Mouse (Mus musculus) forebrain, embryonic 12.5 days (tissue): ENCODE measurements around the gene Crybb2. TPM values are rescaled to one million over a fixed set of nuclear protein-coding genes. Genes with fewer than 3 reads are reported as not detected.

ENCODE experiments used
- ATAC-seq: fragments of 200-750 bp; cut with Nextera tagmentation; 2 replicates; pipeline ENCODE4 v1.8.0; 2017; ENCODE audit warnings: moderate TSS enrichment; ENCODE audit not compliant: low FRiP score
- H3K27ac ChIP-seq: fragments of 300-500 bp; sonication (generic); 2 replicates; pipeline ENCODE4 v1.5.1; 2016; ENCODE audit warnings: mild to moderate bottlenecking
- H3K27me3 ChIP-seq: fragments of 300-500 bp; sonication (generic); 2 replicates; pipeline ENCODE4 v1.6.1; 2016; ENCODE audit warnings: mild to moderate bottlenecking
- H3K36me3 ChIP-seq: fragments of 300-500 bp; sonication (generic); replicated peaks from 2 replicates; pipeline ENCODE4 v1.6.1; 2016; ENCODE audit warnings: mild to moderate bottlenecking
- H3K4me1 ChIP-seq: fragments of 300-500 bp; sonication (generic); 2 replicates; pipeline ENCODE4 v1.6.1; 2016
- H3K4me2 ChIP-seq: fragments of 300-500 bp; sonication (generic); 2 replicates; pipeline ENCODE4 v1.6.1; 2016; ENCODE audit warnings: mild to moderate bottlenecking, moderate library complexity
- H3K4me3 ChIP-seq: fragments of 300-500 bp; sonication (generic); replicated peaks from 2 replicates; pipeline ENCODE4 v1.5.1; 2016; ENCODE audit warnings: mild to moderate bottlenecking
- H3K9ac ChIP-seq: fragments of 300-500 bp; sonication (generic); 2 replicates; pipeline ENCODE4 v1.6.1; 2016; ENCODE audit warnings: mild to moderate bottlenecking
- H3K9me3 ChIP-seq: fragments of 300-500 bp; sonication (generic); 2 replicates; pipeline ENCODE4 v1.6.1; 2016
- WGBS: fragments of 180-500 bp; shearing (Covaris S2); methylation state at CpG from one replicate; pipeline ENCODE4 v1.1.7; 2016; 5-methylcytosine and 5-hydroxymethylcytosine counted together
- polyA plus RNA-seq: library from polyadenylated mRNA; unstranded; fragments of >200 nt; fragmentation: Nextera tagmentation; extraction: Ambion mirVana; gene quantifications from 2 replicates; pipeline ENCODE4 v1.2.1, GENCODE M21; 2016

Crybb2 gene
- polyA plus RNA-seq, 1 experiment from 2014 or later = not detected

DNA sequence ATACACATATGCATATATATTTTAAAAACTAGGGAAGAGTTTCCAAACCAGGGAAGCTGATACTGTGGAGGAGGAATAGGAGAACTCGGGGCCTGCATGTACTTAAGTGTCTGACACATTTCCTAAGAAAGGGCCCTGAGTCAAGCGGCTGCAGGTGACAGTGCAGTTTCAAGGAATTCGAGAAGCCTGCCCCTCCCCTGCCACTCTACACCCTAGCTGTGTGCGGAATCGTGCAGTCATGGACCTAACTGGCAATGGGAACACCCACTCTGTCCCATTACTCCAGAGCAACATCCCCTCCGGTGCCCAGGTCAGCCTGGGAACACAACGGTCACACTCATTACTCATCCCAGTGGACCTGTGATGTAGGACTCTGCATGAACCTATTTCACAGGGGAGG is 36.7 kb upstream of the Crybb2 start:
- Histone ChIP-seq H3K36me3 (no peaks in the 10 kb centered on the region), H3K4me2 (no peak overlapping the region), H3K4me1 (peaks cover 26% of the 10 kb centered on the region), H3K27me3 (no peaks in the 10 kb centered on the region), H3K4me3 (no peak overlapping the region), H3K9ac (no peak overlapping the region), H3K9me3 (no peaks in the 10 kb centered on the region), H3K27ac (no peak overlapping the region)
- 82% methylated on average over 7 of the region's 7 CpGs for WGBS
- no peak for ATAC-seq

DNA sequence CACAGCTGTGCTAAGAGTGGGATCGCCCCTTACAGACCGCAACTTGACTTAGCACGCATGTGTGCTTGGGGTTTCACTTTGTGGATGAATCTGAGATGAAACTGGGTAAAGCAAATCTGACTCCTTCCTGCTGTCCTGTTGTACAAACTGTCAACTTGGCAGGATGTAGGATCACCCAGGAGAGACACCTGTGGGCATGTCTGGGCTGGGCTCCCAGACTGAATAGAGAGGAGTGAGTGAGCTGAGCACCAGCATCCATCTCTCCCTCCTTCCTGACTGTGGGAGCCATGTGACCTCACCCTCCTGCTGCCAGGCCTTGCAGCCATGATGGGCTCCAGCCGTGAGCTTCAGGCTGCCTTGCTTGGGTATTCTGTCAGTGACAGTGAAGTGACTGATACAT is 35.6 kb upstream of the Crybb2 start:
- no peaks in the 10 kb centered on the region for H3K9me3 ChIP-seq
- peaks cover 20% of the 10 kb centered on the region for H3K4me1 ChIP-seq
- WGBS = 92% methylated on average over 4 of the region's 4 CpGs
- no peak overlapping the region for H3K4me2 ChIP-seq
- no peak overlapping the region for H3K4me3 ChIP-seq
- no peaks in the 10 kb centered on the region for H3K36me3 ChIP-seq
- H3K9ac ChIP-seq = no peak overlapping the region
- H3K27me3 ChIP-seq = no peaks in the 10 kb centered on the region
- no peak for ATAC-seq
- no peak overlapping the region for H3K27ac ChIP-seq

DNA sequence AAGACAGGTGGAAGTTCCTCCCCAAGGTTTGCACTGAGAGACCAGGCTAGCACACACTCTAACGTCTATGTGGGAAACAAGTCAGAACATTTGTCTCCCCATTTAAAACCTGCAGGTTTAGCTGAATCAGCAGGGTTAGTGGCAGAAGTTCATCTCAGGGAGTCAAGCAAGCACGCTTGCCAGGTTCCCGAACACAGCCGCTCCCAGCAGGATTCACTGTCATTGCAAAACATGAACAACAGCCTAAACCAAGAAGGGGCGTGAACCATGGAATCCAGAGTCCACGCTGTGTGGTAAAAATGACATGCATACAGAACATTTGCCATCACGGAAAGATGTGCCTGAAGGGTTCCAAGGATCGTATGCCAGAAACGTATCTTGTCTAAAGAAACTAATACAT is 35.1 kb upstream of the Crybb2 start:
- Histone ChIP-seq H3K9ac (no peak overlapping the region), H3K27ac (no peak overlapping the region), H3K4me3 (no peak overlapping the region), H3K4me1 (peaks cover 20% of the 10 kb centered on the region), H3K9me3 (no peaks in the 10 kb centered on the region), H3K36me3 (no peaks in the 10 kb centered on the region), H3K27me3 (no peaks in the 10 kb centered on the region), H3K4me2 (no peak overlapping the region)
- 91% methylated on average over 9 of the region's 9 CpGs for WGBS
- no peak for ATAC-seq

DNA sequence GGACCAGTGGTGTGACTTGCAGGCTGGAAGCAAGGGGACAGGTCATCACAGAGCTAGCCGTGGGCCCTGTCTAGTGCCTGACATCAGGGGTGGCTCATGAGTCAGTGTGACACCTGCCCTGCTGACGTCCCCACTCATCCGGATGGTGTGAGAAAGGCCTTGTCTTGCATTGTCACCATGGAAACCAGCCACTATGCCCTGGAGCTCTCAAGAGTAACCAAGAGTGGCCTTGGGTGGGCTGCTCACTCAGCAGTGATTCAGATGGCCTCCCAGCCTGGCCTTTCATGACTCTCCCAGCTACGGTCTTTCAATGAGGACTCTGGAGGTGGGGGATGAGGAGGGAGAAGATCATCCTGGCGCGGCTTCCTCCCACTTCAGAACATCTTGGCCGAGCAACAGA is 32.5 kb upstream of the Crybb2 start:
- 0 out of 2 replicates have a peak, but pooled peaks have one; percentile 19 for ATAC-seq
- Histone ChIP-seq H3K27me3 (no peaks in the 10 kb centered on the region), H3K4me1 (peaks cover 20% of the 10 kb centered on the region), H3K27ac (no peak overlapping the region), H3K4me3 (no peak overlapping the region), H3K9ac (no peak overlapping the region), H3K4me2 (no peak overlapping the region), H3K9me3 (no peaks in the 10 kb centered on the region), H3K36me3 (0 out of 2 replicates have a peak, but pooled peaks cover under 1% of the 10 kb centered on the region)
- 41% methylated on average over 7 of the region's 7 CpGs for WGBS

DNA sequence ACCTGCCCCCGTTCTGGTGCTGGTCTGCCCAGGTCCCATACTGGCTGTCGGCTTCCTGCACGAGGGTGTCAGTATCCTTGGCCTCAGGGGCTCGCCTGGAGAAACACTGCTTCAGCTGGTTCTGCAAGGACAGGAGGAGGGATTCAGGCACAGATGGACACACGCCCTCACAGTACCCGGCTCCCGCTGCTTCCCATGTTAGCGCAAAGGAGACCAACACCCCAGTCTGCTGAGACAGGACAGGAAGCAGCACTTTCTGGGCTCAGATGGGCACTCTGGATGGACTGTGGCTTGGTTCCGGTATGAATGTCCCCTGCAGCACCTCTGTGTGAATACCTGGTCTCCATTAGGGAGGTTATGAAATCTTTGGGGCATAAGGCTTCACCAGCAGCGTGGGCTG is 31.5 kb upstream of the Crybb2 start:
- H3K9ac ChIP-seq = no peak overlapping the region
- H3K4me3 ChIP-seq = no peak overlapping the region
- 85% methylated on average over 10 of the region's 10 CpGs for WGBS
- no peak for ATAC-seq
- peak overlapping the region; percentile 25; the same call in 1 of the 2 replicates for H3K27ac ChIP-seq
- peaks cover 4% of the 10 kb centered on the region for H3K36me3 ChIP-seq
- H3K9me3 ChIP-seq = no peaks in the 10 kb centered on the region
- peaks cover 20% of the 10 kb centered on the region for H3K4me1 ChIP-seq
- H3K27me3 ChIP-seq = no peaks in the 10 kb centered on the region
- H3K4me2 ChIP-seq = no peak overlapping the region

DNA sequence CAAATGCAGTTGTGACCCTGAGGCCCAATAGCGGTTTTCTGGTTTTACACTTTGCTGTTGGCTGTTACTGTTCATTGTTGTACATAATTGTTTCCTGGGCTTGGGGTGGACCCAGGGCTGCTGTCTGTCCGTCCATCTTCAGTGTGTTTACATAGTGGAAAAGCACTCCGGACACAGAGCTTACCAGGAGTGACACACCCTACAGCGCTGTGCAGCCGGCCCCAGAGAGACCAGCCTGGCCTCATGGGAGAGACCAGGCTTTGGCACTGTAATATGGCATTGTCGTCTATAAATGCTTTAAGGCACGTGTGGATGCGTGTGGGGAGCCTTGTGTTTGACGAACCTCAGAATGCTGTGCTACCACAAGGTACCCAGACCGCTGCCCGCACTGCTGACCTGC is 30.5 kb upstream of the Crybb2 start:
- WGBS = 88% methylated on average over 11 of the region's 11 CpGs
- no peak overlapping the region; the same call in 1 of the 2 replicates for H3K27ac ChIP-seq
- no peak overlapping the region for H3K4me2 ChIP-seq
- H3K9ac ChIP-seq = no peak overlapping the region
- H3K9me3 ChIP-seq = no peaks in the 10 kb centered on the region
- peaks cover 20% of the 10 kb centered on the region for H3K4me1 ChIP-seq
- H3K27me3 ChIP-seq = no peaks in the 10 kb centered on the region
- H3K4me3 ChIP-seq = no peak overlapping the region
- no peak for ATAC-seq
- H3K36me3 ChIP-seq = peaks cover 10% of the 10 kb centered on the region

DNA sequence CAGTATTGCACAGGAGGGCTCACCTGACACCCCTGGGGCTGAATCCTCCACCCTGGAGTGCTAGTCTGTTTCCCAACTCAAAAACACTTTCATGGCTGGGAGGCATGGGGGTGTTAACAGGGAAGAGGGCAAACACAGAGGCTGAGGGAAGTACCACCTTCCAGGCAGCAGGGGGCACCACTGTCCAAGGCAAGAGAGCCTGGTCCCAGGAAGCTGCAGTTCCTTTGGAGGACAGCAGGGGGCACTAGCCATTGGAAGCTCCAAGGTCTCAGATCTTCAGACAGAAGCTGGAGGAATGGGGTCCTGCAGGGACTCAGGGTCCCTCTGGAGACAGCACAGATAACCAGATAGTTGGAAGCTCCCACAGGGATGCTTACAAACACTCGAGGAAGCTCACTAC is 29.6 kb upstream of the Crybb2 start:
- 27% methylated on average over 1 of the region's 1 CpGs for WGBS
- Histone ChIP-seq H3K4me3 (no peak overlapping the region), H3K4me2 (no peak overlapping the region), H3K4me1 (peaks cover 20% of the 10 kb centered on the region), H3K9me3 (no peaks in the 10 kb centered on the region), H3K36me3 (peaks cover 17% of the 10 kb centered on the region), H3K27ac (no peak overlapping the region), H3K27me3 (no peaks in the 10 kb centered on the region), H3K9ac (no peak overlapping the region)
- peak; percentile 57 for ATAC-seq

DNA sequence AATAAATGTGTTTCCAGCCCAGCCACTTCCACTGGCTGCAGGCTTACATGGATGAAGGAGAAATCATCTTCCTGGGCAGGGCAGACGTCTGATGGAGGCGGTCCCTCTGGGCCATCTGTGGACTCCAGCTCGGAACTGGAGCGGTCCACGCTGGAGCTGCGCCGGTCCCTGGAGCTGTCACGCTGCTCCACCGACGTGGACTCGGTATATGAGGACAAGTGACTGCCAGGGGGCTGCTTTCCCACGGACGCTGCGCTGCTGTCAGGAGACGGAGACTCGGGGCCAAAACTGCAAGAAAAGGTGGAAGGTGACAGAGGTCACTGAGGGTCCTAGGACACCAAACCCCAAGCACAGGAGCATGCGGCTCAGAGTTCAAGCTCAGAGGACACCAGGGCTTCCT is 27.6 kb upstream of the Crybb2 start:
- peaks cover 10% of the 10 kb centered on the region for H3K4me1 ChIP-seq
- no peaks in the 10 kb centered on the region for H3K9me3 ChIP-seq
- no peak overlapping the region for H3K27ac ChIP-seq
- no peaks in the 10 kb centered on the region for H3K27me3 ChIP-seq
- 93% methylated on average over 17 of the region's 17 CpGs for whole genome bisulfite sequencing
- H3K9ac ChIP-seq = no peak overlapping the region
- no peak for ATAC-seq
- H3K36me3 ChIP-seq = peaks cover 17% of the 10 kb centered on the region
- no peak overlapping the region for H3K4me2 ChIP-seq
- no peak overlapping the region for H3K4me3 ChIP-seq

DNA sequence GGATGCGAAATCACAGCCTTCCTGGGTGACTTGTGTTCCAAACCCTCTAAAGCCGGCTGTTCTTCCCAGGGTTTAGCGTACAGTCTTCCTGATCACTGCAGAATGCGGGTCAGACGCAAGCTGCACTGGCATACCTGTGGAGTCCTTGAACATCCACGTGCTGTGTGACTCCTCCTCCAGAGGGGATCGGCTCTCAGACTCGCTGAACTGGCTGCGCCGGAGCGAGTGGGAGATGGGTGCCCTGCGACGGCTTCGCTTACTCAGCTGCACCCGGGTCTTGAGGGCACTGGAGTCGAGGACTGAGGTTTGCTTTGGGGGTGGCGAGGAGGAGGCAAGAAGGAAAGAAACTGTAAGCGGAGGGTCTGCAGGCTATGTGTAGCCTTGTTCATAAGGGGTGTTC is 25.5 kb upstream of the Crybb2 start:
- no peaks in the 10 kb centered on the region for H3K27me3 ChIP-seq
- no peaks in the 10 kb centered on the region for H3K9me3 ChIP-seq
- no peak for ATAC-seq
- H3K36me3 ChIP-seq = peaks cover 17% of the 10 kb centered on the region
- 94% methylated on average over 18 of the region's 18 CpGs for WGBS
- H3K4me3 ChIP-seq = no peak overlapping the region
- no peak overlapping the region for H3K27ac ChIP-seq
- H3K4me1 ChIP-seq = no peaks in the 10 kb centered on the region
- H3K4me2 ChIP-seq = no peak overlapping the region
- no peak overlapping the region for H3K9ac ChIP-seq

DNA sequence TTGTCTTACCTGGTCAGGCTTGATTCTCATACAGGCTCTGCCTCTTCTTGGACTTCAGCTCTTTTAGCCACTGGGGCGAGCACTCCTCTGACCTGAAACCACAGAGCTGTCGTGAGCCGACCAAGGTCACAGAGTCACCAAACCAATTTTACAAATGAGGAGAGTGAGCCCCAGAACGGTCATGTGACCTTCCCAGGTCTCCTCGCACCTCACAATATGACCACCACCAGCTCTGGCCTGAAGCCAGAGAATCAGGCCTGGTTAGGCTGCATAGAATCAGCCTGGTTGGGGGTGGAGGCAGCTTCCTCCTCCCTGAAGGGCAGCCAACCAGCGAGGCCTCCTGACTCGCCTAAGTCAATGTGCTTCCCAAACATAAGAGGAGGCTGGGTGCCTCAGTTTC is 22.5 kb upstream of the Crybb2 start:
- no peak overlapping the region for H3K4me3 ChIP-seq
- H3K9ac ChIP-seq = no peak overlapping the region
- WGBS = 83% methylated on average over 7 of the region's 7 CpGs
- peaks cover 22% of the 10 kb centered on the region for H3K36me3 ChIP-seq
- no peaks in the 10 kb centered on the region for H3K9me3 ChIP-seq
- no peak overlapping the region for H3K27ac ChIP-seq
- H3K4me2 ChIP-seq = no peak overlapping the region
- ATAC-seq = no peak
- H3K27me3 ChIP-seq = no peaks in the 10 kb centered on the region
- no peaks in the 10 kb centered on the region for H3K4me1 ChIP-seq

DNA sequence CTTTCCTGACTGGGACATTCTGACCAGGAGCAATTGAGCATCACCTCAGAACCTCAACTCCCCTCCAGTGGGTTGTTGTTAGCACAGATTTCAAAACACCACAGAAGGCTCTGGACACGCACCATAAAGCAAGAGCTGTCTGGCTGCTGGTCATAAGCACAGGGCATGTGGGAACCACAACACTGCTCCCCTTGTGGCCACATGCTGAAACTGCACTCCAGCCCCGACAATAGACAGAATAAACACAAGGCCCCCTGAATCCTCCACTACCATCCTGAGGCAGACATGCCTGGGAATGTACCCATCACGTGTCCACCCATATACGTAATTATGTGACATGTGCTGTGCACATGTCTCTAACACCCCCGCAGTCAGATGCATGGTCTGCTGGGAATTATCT is 21.2 kb upstream of the Crybb2 start:
- peak; percentile 36; the same call in 1 of the 2 replicates for ATAC-seq
- H3K27ac ChIP-seq = no peak overlapping the region
- no peak overlapping the region for H3K4me3 ChIP-seq
- H3K9ac ChIP-seq = no peak overlapping the region
- 60% methylated on average over 5 of the region's 5 CpGs for WGBS
- no peak overlapping the region for H3K4me2 ChIP-seq
- H3K9me3 ChIP-seq = no peaks in the 10 kb centered on the region
- peaks cover 16% of the 10 kb centered on the region for H3K36me3 ChIP-seq
- H3K4me1 ChIP-seq = no peaks in the 10 kb centered on the region
- no peaks in the 10 kb centered on the region for H3K27me3 ChIP-seq

DNA sequence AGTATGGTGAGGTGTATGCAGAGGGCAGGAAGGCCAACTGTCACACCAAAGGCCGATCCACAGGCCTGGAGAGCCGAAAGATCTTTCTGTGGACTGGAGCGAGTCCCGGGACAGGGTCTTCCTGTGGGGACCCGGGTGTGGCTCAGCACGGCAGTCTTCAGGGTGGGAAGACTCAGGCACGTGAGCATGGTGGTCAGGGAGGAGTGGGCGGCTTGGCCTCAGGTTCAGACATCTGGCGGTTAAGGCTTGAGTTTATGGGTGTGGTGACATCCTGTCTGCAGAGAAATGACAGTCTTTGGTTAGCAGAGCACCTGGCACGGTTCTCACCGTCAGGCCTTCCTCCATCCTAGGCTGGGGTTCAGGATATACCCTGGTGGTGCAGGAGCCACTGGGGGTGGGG is 20.8 kb upstream of the Crybb2 start:
- H3K4me1 ChIP-seq = no peaks in the 10 kb centered on the region
- no peak overlapping the region for H3K9ac ChIP-seq
- 0 out of 2 replicates have a peak, but pooled peaks have one; percentile 4 for ATAC-seq
- WGBS = 90% methylated on average over 11 of the region's 11 CpGs
- H3K4me2 ChIP-seq = no peak overlapping the region
- peaks cover 14% of the 10 kb centered on the region for H3K36me3 ChIP-seq
- no peaks in the 10 kb centered on the region for H3K9me3 ChIP-seq
- H3K4me3 ChIP-seq = no peak overlapping the region
- no peaks in the 10 kb centered on the region for H3K27me3 ChIP-seq
- 0 out of 2 replicates have a peak overlapping the region, but pooled peaks have one; percentile 13 for H3K27ac ChIP-seq

DNA sequence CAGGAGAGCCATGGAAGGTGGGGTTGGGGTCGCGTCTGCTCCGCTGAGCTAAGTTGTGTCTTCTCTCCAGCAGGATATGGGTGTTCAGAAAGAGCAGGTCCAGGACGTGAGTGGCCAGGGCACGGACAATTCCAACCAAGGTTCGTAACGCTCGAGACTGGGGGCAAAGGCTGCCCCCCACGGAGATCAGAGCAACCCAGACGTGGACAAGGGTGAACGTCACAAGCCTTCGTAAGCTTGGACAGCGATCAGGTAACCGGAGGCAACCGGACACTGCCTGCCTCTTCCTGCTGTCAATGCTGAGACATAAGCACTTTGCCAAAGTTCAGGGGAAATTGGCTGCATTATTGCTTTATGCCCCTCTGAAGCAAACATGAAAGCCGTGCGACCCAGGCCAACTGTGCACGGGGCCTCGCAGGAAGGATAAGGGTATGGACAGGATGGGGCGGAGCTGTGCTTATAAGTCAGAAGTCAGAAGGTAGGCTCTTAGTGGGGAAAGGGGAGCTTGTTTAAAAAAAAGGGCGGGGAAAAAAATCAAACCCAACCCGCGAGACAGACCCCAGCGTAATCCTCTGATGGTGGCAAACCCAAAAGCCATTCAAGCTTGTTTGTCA is 20.3 kb upstream of the Crybb2 start:
- H3K4me3 ChIP-seq = no peak overlapping the region
- ATAC-seq = no peak
- no peak overlapping the region for H3K27ac ChIP-seq
- H3K36me3 ChIP-seq = peaks cover 10% of the 10 kb centered on the region
- WGBS = 93% methylated on average over 24 of the region's 24 CpGs
- H3K9ac ChIP-seq = no peak overlapping the region
- no peaks in the 10 kb centered on the region for H3K9me3 ChIP-seq
- H3K4me2 ChIP-seq = no peak overlapping the region
- H3K27me3 ChIP-seq = no peaks in the 10 kb centered on the region
- H3K4me1 ChIP-seq = no peaks in the 10 kb centered on the region
